Mouse (Mus musculus) layer of hippocampus, postnatal 14 days (tissue): ENCODE measurements around the gene Tbc1d22a. TPM values are rescaled to one million over a fixed set of nuclear protein-coding genes. Genes with fewer than 3 reads are reported as not detected.
"Not testable (repeated sequence)": the region's sequence is repeated elsewhere in the genome, so short reads cannot be mapped to it uniquely, and the experiment has no call there.

Experiments used
- DNase-seq, 2 experiments: peaks; one replicate each; pipeline ENCODE4 v3.0.0; 2021 to 2022; ENCODE audit warnings: low spot score in 2 of 2, mixed read lengths in 1 of 2
- total RNA-seq, 2 experiments: library from RNA; stranded (reverse); gene quantifications; 2 replicates each; pipeline ENCODE4 v1.2.3; 2021

Tbc1d22a gene
- total RNA-seq, 2 experiments from 2014 or later, result 29.8 to 30.1 TPM

DNA sequence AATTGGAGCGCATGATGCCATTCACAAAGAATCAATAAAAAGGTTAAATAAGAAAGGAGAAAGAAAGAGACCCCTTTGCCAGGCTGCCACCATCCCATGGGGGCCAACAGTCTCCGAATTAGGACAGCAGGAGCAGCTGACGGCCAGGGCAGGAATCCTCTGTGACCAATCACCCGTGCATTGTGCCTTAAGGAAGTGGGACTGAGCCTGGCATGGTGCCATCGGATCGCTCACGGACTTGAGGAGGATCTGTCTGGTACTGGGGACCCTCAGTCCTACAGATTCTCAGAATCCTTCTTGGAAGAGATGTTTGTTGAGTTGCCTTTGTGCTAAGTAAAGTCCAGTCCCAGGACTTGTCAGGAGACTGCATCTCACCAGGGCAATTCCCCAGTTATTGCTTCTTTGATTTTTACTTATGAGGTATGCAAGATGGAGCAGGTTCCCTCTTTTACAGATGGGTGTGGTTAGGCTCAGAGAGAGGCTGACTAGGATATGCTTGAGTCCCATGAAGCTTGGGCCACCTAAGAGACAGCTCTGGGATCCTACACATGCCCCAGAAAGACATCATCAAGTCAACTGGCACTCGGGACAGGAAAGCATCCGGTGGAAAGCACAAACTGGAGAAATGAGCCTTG, 12.4 kb upstream of the Tbc1d22a start:
- no peak for DNase-seq

GRCm38 (mm10) chr15:86202640-86203039, 11.6 kb upstream of the Tbc1d22a start:
- no peak for DNase-seq

DNA sequence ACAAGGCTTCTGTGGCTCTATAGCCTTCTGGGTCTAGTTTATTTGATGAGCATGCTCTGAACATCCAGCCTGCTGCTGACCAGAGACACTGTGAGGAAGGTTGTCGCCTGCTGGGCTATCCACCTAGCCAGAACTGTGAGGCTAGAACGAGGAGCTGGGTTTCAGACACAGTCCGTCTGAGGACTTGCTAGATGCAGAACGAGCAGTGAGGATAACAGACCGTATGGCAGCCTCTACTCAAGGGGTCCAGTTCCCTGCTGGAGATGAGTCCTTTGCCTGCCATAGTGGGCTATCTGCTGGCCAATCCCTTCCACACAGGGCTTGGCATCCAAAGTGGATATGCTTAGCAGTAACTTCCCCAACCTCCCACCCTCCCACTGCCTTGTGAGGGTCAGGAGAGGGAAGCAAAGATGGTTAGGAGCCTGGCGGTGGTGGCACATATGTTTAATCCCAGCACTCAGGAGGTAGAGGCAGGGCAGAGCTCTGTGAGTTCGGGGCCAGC, 10.9 kb upstream of the Tbc1d22a start:
- DNase-seq, result no peak

DNA sequence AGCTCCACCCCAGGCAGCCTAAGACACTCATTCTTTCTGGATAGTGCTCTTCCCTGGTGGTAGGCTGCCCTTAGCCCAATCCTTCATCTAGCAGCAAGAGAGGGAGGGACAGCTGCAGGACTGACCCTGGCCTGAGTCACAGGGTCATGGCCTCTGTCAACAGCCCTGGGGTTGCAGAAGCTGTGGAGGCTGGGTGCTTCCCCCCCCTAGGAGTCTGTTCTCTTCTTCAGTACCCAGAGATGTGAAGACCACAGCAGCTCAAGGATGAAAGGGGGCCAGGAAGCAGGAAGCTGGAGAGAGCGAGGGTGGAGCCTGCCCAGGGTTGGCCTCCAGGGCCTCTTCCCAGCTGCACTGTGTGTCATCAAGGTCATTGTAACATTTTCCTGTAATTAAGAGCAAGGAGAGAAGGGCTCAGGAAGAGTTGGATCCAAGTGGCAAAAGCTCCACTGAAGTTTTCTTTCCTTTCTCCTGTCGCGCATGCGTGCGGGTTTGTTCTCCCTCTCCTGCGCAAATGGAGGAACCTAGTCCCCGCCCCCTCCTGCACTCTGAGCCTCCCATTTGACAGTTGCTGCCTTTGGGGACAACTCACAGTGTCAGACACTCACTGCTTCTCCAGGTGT, 10.2 kb upstream of the Tbc1d22a start:
- DNase-seq, result no peak

GRCm38 (mm10) chr15:86205300-86205699, 9.0 kb upstream of the Tbc1d22a start:
- DNase-seq, result no peak

DNA sequence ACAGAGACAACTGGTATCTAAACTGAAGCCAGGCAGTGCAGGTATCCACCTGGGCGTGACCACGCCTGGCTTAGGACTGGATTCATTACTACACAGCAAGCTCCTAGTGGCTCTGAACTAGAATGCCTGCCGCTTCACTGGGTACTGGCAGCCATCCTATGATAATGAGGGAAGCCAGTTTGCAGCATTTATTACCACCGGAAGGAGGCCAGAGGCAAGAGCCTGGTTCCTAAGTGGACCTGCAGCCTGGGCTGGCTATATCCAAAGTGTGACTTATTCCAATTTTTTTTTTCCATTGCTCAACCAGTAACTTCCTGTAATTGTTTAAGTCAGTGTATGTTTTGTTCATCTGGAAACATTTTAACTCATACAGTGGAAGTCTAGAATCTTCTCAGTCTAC, 7.9 kb upstream of the Tbc1d22a start:
- DNase-seq, result no peak

GRCm38 (mm10) chr15:86212193-86212592, 2.1 kb upstream of the Tbc1d22a start:
- not testable (repeated sequence) for DNase-seq

- no peak for DNase-seq
These were observed 416 bp downstream of the Tbc1d22a start for GRCm38 (mm10) chr15:86214549-86215201.

GRCm38 (mm10) chr15:86216641-86217040, 2.4 kb downstream of the Tbc1d22a start:
- DNase-seq, result not testable (repeated sequence)

DNA sequence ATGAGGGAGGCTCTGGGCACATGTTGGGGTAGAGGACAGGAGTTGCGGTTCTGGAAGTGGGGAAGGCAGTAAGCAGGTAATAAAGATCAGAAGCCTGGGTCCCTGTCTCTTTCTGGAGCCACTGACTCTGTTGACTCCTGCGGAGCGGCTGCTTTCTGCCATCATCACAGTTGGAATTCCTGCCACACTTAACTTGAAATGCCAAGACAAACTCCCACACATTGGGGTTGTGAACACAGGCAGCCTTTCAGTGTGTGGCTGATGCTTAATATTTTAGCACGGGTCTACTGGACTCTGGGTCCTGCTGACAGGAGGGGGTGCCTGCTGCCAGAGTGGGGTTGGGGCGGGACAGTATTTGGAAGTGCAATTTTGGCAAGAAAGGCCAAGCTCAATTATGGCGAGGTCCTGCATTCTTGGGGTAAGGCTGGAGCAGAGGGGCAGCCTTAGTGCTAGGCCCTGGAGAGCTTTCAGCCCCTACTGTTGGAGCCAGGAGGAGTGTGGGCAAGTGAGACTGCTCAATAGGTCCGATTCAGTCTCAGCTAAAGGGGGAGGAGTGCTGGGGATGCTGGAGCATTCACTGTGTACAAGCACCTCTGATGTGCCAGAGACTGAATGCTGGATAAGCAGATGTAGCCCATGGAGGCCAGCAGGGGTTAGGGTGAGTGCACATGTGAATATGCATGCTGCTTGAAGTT, 5.4 kb downstream of the Tbc1d22a start:
- DNase-seq, result no peak

- no peak for DNase-seq
These were observed 6.0 kb downstream of the Tbc1d22a start for GRCm38 (mm10) chr15:86220229-86220630.

DNA sequence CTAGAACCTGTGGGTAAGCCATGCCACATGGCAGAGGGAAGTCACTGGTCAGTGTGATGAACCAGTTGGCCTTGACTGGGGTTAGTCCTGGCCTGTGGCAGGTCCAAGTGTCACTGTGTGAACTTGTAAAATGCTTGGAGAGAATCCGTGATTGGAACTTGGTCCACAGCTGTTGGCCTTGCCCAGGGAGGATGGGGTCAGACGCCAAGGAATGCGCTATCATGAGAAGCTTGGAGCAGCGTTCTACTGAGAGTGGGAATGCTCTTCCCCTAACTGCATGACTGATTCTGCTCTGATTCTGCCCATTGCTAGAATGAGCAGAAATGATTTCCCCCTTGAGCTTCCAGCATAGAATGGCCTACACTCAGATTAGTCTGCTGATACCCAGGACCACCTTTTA, 6.5 kb downstream of the Tbc1d22a start:
- no peak for DNase-seq

DNA sequence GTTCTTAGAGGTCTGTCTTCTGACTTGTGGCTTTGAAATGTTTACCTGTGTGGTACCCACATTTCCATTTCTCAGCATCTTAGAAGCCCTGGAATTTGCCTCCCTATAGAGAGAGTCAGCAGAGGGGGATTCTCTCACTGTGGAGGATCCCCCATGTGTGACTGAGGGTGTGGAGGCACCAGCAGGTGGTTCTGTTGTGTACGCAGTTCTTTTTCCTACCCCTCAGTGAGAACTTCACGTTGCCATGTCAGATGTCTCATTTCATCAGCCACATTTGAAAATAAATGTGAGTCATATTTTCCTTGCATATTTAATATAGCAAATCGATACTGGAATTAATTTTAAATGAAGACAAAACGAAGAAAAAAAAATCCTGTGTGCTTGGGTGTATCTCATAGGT, 7.1 kb downstream of the Tbc1d22a start:
- peak in 1 of 2 experiments; percentile 57 for DNase-seq

- DNase-seq, result not testable (repeated sequence)
These were observed 7.6 kb downstream of the Tbc1d22a start for GRCm38 (mm10) chr15:86221901-86222300.

DNA sequence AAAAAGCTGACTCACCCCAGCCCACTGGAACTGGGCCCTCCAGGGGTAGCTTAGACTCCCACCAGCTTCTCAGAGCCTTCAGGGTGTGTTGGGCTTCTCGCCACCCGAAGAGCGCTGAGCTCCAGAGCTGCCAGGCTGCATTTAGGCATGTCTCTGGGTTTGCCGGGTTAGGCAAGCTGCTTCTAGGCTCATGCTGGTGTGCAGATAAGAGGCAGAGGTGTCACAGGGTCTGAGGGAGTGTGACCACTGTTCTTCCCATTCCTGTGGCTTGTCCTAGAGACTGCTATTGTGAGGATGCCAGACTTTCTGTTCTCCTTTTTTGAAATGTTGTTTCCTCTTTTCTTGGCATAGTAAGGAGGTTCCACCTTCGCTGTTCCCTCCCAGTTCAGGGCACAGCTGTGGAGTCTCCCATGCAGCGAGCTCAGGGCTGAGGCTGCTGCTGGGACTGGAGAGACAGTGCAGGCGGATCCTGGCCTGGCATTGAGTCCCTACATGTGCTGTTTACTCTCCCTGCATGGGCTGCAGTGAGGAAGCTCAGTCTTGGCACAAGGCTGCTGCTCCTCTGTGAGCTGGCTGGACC, 10.8 kb downstream of the Tbc1d22a start:
- no peak for DNase-seq

DNA sequence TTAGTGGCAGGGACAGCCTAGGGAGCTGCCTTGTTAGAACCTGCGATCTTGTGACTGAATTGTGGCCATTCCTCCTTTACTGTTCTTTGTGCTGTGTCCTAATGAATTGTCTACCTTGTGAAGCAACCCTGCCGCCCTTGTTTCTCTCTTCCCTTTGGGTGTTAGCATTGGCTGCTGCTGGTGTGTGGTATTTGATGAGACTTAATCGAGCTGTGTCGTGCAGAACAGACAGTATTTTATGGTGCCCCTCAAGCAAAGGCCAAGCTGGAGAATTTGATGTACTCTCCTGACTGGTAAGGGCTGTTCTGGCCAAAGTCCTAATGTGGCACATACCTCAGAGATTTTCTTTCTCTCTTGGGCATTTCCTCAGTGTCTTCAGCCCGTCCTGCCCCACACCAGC, 12.0 kb downstream of the Tbc1d22a start:
- DNase-seq, result no peak

DNA sequence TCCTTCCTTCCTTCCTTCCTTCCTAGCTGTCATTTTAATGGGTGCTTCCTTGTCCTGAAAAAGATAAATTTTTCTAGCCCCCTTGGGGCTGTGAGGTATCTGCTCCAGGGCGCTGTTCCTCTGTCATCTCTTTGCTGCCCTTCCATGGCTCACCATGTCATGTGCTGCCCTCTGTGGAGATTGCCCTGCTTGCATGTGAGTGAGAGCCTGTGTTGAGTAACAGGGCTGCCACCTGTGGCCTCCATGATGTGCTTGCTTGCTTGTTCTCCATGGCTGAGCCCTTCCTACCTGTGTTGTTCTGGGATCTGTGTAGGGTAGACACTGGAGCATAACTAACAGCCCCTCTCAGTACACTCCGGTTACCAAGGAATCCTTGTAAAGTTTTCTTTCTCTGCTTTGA, 12.7 kb downstream of the Tbc1d22a start:
- DNase-seq, result no peak

- peak in 1 of 2 experiments; percentile 64 for DNase-seq
These were observed 13.9 kb downstream of the Tbc1d22a start for GRCm38 (mm10) chr15:86228186-86228585.

DNA sequence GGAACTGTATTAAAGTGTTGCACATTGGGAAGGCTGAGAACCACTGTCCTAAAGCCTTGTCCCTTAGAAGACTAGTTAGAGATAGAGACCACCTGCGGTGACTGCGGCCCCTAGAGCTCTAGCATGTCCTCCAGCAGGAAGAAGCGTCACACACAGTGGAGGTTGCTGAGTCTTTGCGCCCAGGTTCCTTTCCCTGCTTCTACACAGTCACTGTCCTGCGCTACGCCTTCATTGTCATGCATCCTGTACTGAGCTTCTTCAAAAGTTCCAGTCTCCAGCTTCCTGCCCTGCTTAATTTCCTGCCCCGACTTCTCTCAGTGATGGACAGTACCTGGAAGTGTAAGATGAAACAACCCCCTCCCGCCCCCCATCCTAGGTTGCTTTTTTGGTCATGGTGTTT, 14.8 kb downstream of the Tbc1d22a start:
- no peak for DNase-seq

DNA sequence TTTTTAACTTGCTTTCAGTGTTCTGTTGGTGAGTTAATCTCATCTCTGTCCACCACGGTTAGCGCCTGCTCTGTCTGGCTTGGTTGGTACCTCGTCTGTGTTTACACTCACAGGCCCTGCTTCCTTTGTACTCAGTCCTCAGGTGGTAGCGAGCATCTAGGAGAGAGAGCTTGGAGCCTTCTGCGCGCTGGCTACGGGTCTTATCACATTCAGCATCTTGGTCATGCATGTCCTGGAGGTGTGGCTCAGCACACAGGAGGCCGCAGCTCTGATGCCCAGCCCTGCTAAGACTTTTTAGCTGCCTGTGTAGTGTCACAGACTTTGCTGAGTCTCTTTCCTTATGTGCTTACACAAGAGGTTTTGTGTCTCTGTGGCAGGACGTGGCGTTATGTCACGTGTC, 15.4 kb downstream of the Tbc1d22a start:
- DNase-seq, result no peak

DNA sequence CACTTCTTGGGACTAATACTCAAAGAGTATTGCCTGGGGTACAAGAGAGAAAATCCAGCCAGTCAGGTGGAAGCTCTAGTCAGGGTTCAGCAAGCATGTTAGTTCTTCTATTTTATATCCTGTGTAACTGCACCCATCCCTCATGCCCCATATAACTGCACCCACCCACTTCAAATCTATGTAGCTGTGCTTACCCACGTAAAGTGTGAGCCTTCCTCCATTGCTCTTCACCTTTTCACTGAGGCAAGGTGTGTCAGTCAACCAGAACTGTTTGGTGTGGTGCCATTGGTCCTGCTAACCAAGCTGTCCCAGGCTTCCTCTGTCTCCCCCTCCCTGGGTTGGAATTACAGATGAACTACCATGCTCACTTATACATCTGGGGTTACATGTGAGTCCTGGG, 16.9 kb downstream of the Tbc1d22a start:
- no peak for DNase-seq
